Mouse (Mus musculus): ENCODE results near the gene 4930469K13Rik. TPM values are rescaled to one million over a fixed set of nuclear protein-coding genes. Genes with fewer than 3 reads are reported as not detected.
"Not testable (repeated sequence)": the region's sequence is repeated elsewhere in the genome, so short reads cannot be mapped to it uniquely, and the experiment has no call there.

The 4930469K13Rik gene
- total and polyA plus RNA-seq, 3 experiments, result 0.23 to 0.29 TPM; not detected in 1

DNA sequence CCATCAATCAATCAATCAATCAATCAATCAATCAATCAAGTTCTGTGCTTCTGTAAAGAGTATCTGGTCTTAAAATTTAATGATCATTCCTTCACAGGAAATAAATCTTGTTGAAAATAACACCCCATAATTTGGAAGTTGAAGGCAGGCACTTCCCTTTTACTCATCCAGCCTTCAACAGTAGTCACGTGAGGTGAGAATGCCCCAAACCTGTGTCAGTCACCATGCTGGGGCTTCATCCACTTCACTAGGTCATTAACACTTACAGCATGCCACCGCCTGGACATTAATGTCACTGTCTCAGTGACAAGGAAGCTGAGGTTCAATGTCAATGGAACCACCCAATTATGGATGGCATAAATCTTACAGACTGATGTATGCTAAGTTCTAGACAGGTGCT, 30.1 kb upstream of the 4930469K13Rik start:
- no peak for TF ChIP-seq UBTF (IDR thresholded peaks at IDR 0.05; ENCODE audit: borderline replicate concordance, insufficient read depth, low read depth, low read length)
- 0 out of 2 replicates have a peak, but pooled peaks have one; percentile 11 for TF ChIP-seq USF1 (IDR thresholded peaks at IDR 0.05; ENCODE audit: low read depth, low read length)
- Histone ChIP-seq H3K9me3 (replicated peaks; ENCODE audit: insufficient read depth, low read length) (no peaks in the 10 kb centered on the region), H3K4me3 (ENCODE audit: control insufficient read depth in 1 of 2, insufficient read depth in 1 of 2, low read depth in 2 of 2, low read length in 2 of 2) (no peak overlapping the region), H3K27me3 (ENCODE audit: control insufficient read depth in 1 of 2, insufficient read depth in 2 of 2, low read length in 2 of 2) (peaks cover 20 to 40% of the 10 kb centered on the region in 2 experiments), H3K27ac (ENCODE audit: control insufficient read depth, low read depth, low read length) (no peak overlapping the region), H3K9ac (ENCODE audit: control insufficient read depth, low read depth, low read length, poor library complexity, severe bottlenecking) (no peak overlapping the region), H3K36me3 (ENCODE audit: control insufficient read depth in 1 of 2, insufficient read depth in 2 of 2, low read length in 2 of 2) (no peaks in the 10 kb centered on the region), H3K79me2 (ENCODE audit: control insufficient read depth, insufficient read depth, low read length, poor library complexity) (no peaks in the 10 kb centered on the region), H3K4me1 (ENCODE audit: control insufficient read depth in 1 of 2, insufficient read depth in 2 of 2, low read length in 2 of 2) (no peaks in the 10 kb centered on the region)
- DNase-seq (ENCODE audit: low read depth, low spot score), result no peak

GRCm38 (mm10) chr11:34125727-34126126, 27.4 kb upstream of the 4930469K13Rik start:
- H3K9ac ChIP-seq (ENCODE audit: control insufficient read depth, low read depth, low read length, poor library complexity, severe bottlenecking); H3K27ac ChIP-seq (ENCODE audit: control insufficient read depth, low read depth, low read length); H3K36me3 ChIP-seq (ENCODE audit: control insufficient read depth in 1 of 2, insufficient read depth in 2 of 2, low read length in 2 of 2); H3K9me3 ChIP-seq (replicated peaks; ENCODE audit: insufficient read depth, low read length); DNase-seq (ENCODE audit: low read depth, low spot score); H3K79me2 ChIP-seq (ENCODE audit: control insufficient read depth, insufficient read depth, low read length, poor library complexity); H3K4me3 ChIP-seq (ENCODE audit: control insufficient read depth in 1 of 2, insufficient read depth in 1 of 2, low read depth in 2 of 2, low read length in 2 of 2): not testable (repeated sequence)
- Histone ChIP-seq H3K27me3 (ENCODE audit: control insufficient read depth in 1 of 2, insufficient read depth in 2 of 2, low read length in 2 of 2) (peaks cover 11 to 27% of the 10 kb centered on the region in 2 experiments), H3K4me1 (ENCODE audit: control insufficient read depth in 1 of 2, insufficient read depth in 2 of 2, low read length in 2 of 2) (peaks cover 4 to 15% of the 10 kb centered on the region in 2 experiments; a peak in 3 of 4 replicates)
- peak; percentile 94 for TF ChIP-seq TBP (IDR thresholded peaks at IDR 0.05; ENCODE audit: low read depth, low read length)

DNA sequence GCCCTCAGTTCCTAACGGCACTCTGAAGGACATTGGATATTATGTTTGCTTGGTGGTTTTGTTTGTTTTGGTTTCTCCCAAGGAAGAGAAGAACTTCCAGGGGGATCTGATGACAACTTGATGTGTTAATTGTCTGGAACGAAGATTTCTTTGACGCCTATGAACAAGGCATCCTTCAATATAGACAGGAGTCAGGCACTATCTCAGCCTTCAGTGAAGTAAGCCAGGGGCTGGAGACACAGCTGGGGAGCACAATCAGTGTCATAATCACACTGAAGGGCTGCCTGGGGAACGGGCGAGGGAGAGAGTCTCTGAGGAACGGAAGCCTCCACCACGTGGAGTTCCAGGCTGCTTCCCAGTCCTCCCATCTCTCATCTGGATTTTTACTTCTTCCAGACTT, 26.5 kb upstream of the 4930469K13Rik start:
- Histone ChIP-seq H3K9ac (ENCODE audit: control insufficient read depth, low read depth, low read length, poor library complexity, severe bottlenecking) (no peak overlapping the region), H3K4me3 (ENCODE audit: control insufficient read depth in 1 of 2, insufficient read depth in 1 of 2, low read depth in 2 of 2, low read length in 2 of 2) (no peak overlapping the region), H3K9me3 (replicated peaks; ENCODE audit: insufficient read depth, low read length) (no peaks in the 10 kb centered on the region), H3K27ac (ENCODE audit: control insufficient read depth, low read depth, low read length) (no peak overlapping the region), H3K79me2 (ENCODE audit: control insufficient read depth, insufficient read depth, low read length, poor library complexity) (no peaks in the 10 kb centered on the region), H3K27me3 (ENCODE audit: control insufficient read depth in 1 of 2, insufficient read depth in 2 of 2, low read length in 2 of 2) (peaks cover 9 to 23% of the 10 kb centered on the region in 2 experiments), H3K4me1 (ENCODE audit: control insufficient read depth in 1 of 2, insufficient read depth in 2 of 2, low read length in 2 of 2) (peaks cover 4 to 15% of the 10 kb centered on the region in 2 experiments; a peak in 3 of 4 replicates), H3K36me3 (ENCODE audit: control insufficient read depth in 1 of 2, insufficient read depth in 2 of 2, low read length in 2 of 2) (peaks cover 0 to 9% of the 10 kb centered on the region in 2 experiments; a peak in 2 of 4 replicates)
- DNase-seq (ENCODE audit: low read depth, low spot score), result no peak
- TF ChIP-seq CTCF (IDR thresholded peaks at IDR 0.05 in 2 of 3, conservative IDR thresholded peaks at IDR 0.05 in 1 of 3; ENCODE audit: control insufficient read depth in 1 of 3, insufficient read depth in 1 of 3, low read depth in 2 of 3, low read length in 3 of 3, poor library complexity in 1 of 3, severe bottlenecking in 1 of 3) (no peak), CHD1 (IDR thresholded peaks at IDR 0.05; ENCODE audit: low read depth, low read length) (no peak), ZNF384 (IDR thresholded peaks at IDR 0.05; ENCODE audit: low read depth, low read length) (no peak), UBTF (IDR thresholded peaks at IDR 0.05; ENCODE audit: borderline replicate concordance, insufficient read depth, low read depth, low read length) (no peak), GABPA (IDR thresholded peaks at IDR 0.05; ENCODE audit: low read depth, low read length) (no peak), E2F4 (IDR thresholded peaks at IDR 0.05; ENCODE audit: borderline replicate concordance, low read depth, low read length) (no peak)

DNA sequence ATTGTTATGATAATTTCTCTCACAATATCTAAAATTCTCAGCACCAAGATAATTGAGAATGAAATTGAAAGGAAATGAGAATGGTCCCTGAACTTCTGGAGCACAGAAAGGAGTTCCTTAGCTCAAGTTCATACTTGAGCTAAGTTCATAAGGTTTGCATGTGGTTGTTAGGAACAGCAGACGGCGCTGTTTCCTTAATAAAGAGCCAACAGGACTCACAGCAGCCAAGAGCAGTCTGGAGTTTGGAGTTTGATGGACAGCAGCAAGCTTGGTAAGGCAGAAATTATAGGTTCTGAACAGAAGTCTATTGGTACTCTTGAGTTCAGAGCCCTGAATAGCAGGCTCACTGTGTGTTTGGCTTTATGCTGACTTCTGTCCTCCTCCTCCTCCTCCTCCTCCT, 24.8 kb upstream of the 4930469K13Rik start:
- H3K4me3 ChIP-seq (ENCODE audit: control insufficient read depth in 1 of 2, insufficient read depth in 1 of 2, low read depth in 2 of 2, low read length in 2 of 2), result no peak overlapping the region
- H3K36me3 ChIP-seq (ENCODE audit: control insufficient read depth in 1 of 2, insufficient read depth in 2 of 2, low read length in 2 of 2), result peaks cover 0 to 9% of the 10 kb centered on the region in 2 experiments; a peak in 2 of 4 replicates
- TF ChIP-seq RAD21 (IDR thresholded peaks at IDR 0.05; ENCODE audit: low read depth, low read length) (peak; percentile 89), CTCF (IDR thresholded peaks at IDR 0.05 in 2 of 3, conservative IDR thresholded peaks at IDR 0.05 in 1 of 3; ENCODE audit: control insufficient read depth in 1 of 3, insufficient read depth in 1 of 3, low read depth in 2 of 3, low read length in 3 of 3, poor library complexity in 1 of 3, severe bottlenecking in 1 of 3) (peak; percentile 73 to 99 (median 87)), SMC3 (IDR thresholded peaks at IDR 0.05; ENCODE audit: low read depth, low read length) (peak; percentile 94), JUND (IDR thresholded peaks at IDR 0.05; ENCODE audit: low read depth, low read length) (no peak), ZC3H11A (IDR thresholded peaks at IDR 0.05; ENCODE audit: low read depth, low read length) (peak; percentile 86), MYC (IDR thresholded peaks at IDR 0.05; ENCODE audit: low read depth, low read length) (0 out of 2 replicates have a peak, but pooled peaks have one; percentile 50)
- H3K79me2 ChIP-seq (ENCODE audit: control insufficient read depth, insufficient read depth, low read length, poor library complexity), result no peaks in the 10 kb centered on the region
- H3K27me3 ChIP-seq (ENCODE audit: control insufficient read depth in 1 of 2, insufficient read depth in 2 of 2, low read length in 2 of 2), result peaks cover 4 to 14% of the 10 kb centered on the region in 2 experiments
- peaks cover 4 to 19% of the 10 kb centered on the region in 2 experiments; a peak in 3 of 4 replicates for H3K4me1 ChIP-seq (ENCODE audit: control insufficient read depth in 1 of 2, insufficient read depth in 2 of 2, low read length in 2 of 2)
- no peak overlapping the region for H3K9ac ChIP-seq (ENCODE audit: control insufficient read depth, low read depth, low read length, poor library complexity, severe bottlenecking)
- H3K9me3 ChIP-seq (replicated peaks; ENCODE audit: insufficient read depth, low read length), result no peaks in the 10 kb centered on the region
- no peak overlapping the region for H3K27ac ChIP-seq (ENCODE audit: control insufficient read depth, low read depth, low read length)
- DNase-seq (ENCODE audit: low read depth, low spot score), result peak; percentile 90

All from MEL (cell line).